Mouse (Mus musculus) adipocyte (in vitro differentiated cells): Measurements from ENCODE around the gene Zbtb16.

Experiments used
- DNase-seq: peaks from one replicate; pipeline ENCODE4 v3.0.0-alpha.2; 2016; ENCODE audit warnings: low spot score

Gene Zbtb16

DNA sequence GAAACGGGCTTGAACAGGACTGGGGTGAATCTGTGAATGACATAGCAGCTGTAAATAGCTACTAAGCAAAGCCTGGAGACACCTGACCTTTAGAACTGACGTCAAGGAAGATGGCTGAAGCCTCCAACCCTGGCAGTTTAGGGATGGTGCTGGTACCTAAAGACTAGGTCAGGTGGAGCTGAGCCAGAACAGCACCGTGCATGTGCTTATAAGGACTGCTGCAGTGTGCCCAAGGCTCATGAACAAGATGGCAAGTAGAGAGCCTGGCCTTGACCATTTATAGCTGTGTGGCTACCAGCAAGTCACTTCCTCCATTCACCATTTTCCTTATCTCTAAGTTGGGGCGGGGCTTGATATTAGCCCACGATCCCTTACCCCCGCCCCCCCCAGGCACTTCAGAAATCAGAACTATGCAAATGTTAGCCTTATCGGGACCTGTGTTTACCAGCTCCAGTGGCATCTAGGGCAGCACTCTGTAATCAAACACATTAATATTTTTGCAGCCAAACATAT is 9.6 kb downstream of the Zbtb16 start:
- no peak for DNase-seq

DNA sequence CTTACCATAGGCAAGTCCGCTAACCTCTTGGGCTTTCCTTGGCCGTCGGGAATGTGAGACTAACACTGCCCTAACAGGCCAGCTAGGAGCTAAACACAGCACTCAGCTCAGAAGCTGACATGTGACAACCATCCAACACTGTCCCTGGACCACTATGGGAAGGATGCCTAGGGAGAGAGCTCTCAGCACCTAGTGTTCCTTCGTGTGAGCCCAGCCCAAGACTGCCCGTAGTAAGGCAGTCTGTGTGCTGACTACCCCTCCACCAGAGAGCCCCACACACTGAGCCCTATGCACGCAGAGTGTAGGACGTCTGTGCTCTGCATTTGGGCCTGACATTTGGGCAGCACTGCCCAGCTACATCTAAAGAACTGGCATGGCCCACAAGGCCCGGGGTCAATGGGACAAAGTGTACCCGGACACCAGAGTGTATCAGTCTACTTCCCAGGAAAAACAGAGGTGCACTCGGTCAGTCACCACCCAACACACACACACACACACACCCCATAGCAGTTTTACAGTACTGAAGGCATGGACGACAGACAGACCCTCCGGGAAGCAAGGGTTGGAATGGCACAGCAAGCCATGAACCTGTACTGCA is 11.4 kb downstream of the Zbtb16 start:
- no peak for DNase-seq

GRCm38 (mm10) chr9:48823851-48824250 is 12.2 kb downstream of the Zbtb16 start:
- DNase-seq, result no peak

GRCm38 (mm10) chr9:48823319-48823705 is 12.7 kb downstream of the Zbtb16 start:
- no peak for DNase-seq

- DNase-seq, result no peak
Observed at GRCm38 (mm10) chr9:48822586-48823318, 13.3 kb downstream of the Zbtb16 start.

DNA sequence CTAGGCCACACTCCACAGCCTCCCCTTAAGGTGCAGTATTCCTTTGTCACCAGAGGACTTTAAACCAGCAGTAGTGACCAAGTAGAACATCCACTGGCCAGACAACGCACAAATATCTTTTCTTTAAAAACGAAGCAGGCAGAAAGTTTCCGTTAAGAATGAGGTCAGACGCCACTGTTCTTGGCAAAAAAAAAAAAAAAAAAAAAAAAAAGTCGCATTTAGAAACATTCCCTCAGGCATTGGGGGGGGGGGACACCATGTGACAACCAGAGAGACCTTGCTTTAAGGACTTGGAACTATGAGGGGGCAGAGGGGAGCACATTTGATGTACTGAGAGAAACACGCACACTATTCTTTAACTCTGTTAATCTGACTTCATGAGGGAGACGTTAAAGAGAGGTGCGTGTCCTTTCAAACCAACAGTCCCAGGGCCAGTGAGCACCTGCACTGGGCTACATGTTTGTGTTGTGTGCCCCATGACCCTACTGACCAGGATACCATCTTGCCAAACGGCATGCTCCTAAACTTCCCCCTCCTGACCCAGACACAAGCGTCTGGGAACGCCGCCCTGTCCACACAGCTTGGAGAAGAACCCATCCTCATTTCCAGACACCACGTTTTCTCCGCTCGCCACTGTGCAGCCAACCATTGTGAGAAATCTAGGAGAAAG is 14.0 kb downstream of the Zbtb16 start:
- DNase-seq, result no peak

- no peak for DNase-seq
Observed at GRCm38 (mm10) chr9:48821431-48821830, 14.6 kb downstream of the Zbtb16 start.

GRCm38 (mm10) chr9:48820791-48821190 is 15.2 kb downstream of the Zbtb16 start:
- no peak for DNase-seq

- no peak for DNase-seq
Observed at GRCm38 (mm10) chr9:48819695-48820094, 16.3 kb downstream of the Zbtb16 start.

DNA sequence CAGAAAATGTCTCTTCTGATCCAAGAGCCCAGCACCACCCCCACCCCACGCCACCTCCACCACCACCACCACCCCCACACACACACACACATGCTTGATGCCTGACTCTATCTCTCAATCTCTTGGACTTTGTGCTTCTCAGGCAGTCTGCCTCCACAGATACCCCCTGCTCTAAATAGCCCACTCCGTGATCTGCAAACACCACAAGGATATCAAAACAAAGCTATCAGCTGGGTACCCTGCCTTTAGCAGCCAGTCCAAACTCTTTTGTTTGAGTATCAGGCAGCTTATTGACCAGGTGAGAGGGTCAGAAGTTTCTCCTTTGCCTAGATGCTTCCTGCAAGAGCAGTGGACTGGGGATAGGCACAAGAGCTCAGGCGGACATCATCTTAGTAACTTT is 16.9 kb downstream of the Zbtb16 start:
- DNase-seq, result no peak

GRCm38 (mm10) chr9:48817907-48818306 is 18.1 kb downstream of the Zbtb16 start:
- DNase-seq, result no peak

- DNase-seq, result no peak
Observed at GRCm38 (mm10) chr9:48817399-48817793, 18.6 kb downstream of the Zbtb16 start.

GRCm38 (mm10) chr9:48816678-48817398 is 19.2 kb downstream of the Zbtb16 start:
- no peak for DNase-seq

- no peak for DNase-seq
Observed at GRCm38 (mm10) chr9:48816157-48816556, 19.9 kb downstream of the Zbtb16 start.

DNA sequence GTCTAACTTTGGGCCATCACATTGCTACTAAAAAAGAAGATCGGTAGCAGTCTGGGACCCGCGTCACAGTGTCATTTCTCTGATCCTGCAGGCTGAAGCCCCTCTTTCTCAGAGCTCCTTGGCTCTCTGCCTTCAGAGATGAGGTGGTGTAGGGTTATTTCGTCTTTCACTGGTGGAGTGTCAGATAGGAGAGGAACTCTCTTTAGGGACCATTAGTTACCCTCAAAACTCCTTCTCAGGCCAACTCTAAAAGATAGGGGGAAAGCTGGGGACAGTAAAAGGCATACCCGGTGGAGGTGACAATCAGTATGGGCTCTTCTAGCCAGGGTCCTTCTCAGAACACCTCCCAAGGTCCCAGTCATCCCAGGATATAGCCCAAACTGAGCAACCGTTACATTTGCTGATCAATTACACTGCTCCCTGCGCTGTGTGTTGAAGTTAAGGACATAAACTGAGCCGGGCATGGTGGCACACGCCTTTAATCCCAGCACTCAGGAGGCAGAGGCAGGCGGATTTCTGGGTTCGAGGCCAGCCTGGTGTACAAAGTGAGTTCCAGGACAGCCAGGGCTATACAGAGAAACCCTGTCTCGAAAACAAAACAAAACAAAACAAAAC is 21.0 kb downstream of the Zbtb16 start:
- DNase-seq, result no peak

GRCm38 (mm10) chr9:48813960-48814880 is 21.8 kb downstream of the Zbtb16 start:
- DNase-seq, result no peak

GRCm38 (mm10) chr9:48812352-48812751 is 23.7 kb downstream of the Zbtb16 start:
- DNase-seq, result no peak

DNA sequence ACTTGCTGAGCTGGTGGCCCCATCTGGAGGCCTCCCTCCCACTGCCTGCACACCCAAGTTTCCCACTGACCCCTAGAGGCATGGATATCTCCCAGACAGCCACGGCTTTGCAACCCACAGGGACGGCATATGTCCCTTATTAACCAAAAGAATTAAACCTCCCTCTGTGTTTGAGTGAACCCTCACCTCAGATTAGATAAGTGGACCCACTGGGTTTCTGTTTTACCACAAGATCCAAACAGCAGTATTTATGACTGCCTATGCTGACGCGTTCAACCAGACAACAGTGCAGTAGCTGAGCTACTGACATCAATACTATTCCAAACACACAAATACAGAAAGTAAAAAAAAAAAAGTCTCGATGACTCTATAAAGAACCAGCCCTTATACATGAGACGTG is 29.4 kb downstream of the Zbtb16 start:
- no peak for DNase-seq

DNA sequence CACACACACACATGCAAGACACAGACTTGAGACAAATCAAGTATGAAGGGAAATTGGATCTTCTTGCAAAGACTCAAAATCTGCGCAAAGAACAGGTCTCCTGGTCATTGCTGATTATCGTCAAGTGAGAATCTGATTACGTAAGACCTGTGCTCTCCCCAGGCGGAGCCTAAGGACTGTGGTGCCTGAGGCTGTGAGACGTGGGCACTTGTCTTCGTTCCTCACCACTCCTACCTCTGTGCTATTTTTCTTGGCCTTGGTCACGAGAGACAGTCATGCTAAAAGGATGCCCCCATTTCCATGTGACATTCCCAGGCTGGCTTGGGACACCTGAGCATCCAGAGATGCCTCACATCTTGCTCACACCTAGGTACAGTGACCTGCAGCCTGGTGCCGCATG is 30.2 kb downstream of the Zbtb16 start:
- no peak for DNase-seq

DNA sequence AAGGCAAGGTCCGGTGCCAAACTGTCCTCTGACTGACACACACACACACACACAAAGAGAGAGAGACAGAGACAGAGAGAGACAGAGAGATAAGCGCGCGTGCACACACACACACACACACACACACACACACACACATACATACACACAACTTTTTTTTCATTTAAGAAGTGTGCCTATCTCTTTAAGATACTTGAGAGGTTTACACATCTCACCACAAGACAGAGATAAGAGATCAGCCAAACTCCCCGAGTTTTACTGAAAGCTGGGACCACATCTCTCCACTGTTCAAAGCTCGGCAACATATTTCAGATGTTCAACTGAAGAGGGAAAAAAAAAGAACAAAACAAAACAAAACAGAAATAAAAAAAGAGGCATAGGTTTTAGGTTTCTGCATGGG is 31.5 kb downstream of the Zbtb16 start:
- no peak for DNase-seq
